Mouse (Mus musculus): Measurements from ENCODE around the gene Irf2. TPM values are rescaled to one million over a fixed set of nuclear protein-coding genes. Genes with fewer than 3 reads are reported as not detected.

Irf2 gene
- total and polyA plus RNA-seq, 3 experiments, result 4.9 to 19.4 TPM; not detected in 1

GRCm38 (mm10) chr8:46881755-46882419 lies 142.4 kb downstream of the Irf2 start:
- TF ChIP-seq KAT2A (conservative IDR thresholded peaks at IDR 0.05; ENCODE audit: low read depth, low read length) (no peak), SMC3 (IDR thresholded peaks at IDR 0.05; ENCODE audit: low read depth, low read length) (no peak), ZNF384 (IDR thresholded peaks at IDR 0.05; ENCODE audit: low read depth, low read length) (no peak), GABPA (IDR thresholded peaks at IDR 0.05; ENCODE audit: low read depth, low read length) (no peak)
- H3K79me2 ChIP-seq (ENCODE audit: control insufficient read depth, insufficient read depth, low read length, poor library complexity), result no peaks in the 10 kb centered on the region
- no peak overlapping the region for H3K4me3 ChIP-seq (ENCODE audit: control insufficient read depth in 1 of 2, insufficient read depth in 1 of 2, low read depth in 2 of 2, low read length in 2 of 2)
- H3K27ac ChIP-seq (ENCODE audit: control insufficient read depth, low read depth, low read length), result no peak overlapping the region
- no peaks in the 10 kb centered on the region for H3K4me1 ChIP-seq (ENCODE audit: control insufficient read depth in 1 of 2, insufficient read depth in 2 of 2, low read length in 2 of 2)
- no peaks in the 10 kb centered on the region for H3K36me3 ChIP-seq (ENCODE audit: control insufficient read depth in 1 of 2, insufficient read depth in 2 of 2, low read length in 2 of 2)
- DNase-seq (ENCODE audit: low read depth, low spot score), result no peak
- H3K27me3 ChIP-seq (ENCODE audit: control insufficient read depth in 1 of 2, insufficient read depth in 2 of 2, low read length in 2 of 2), result no peaks in the 10 kb centered on the region
- H3K9me3 ChIP-seq (replicated peaks; ENCODE audit: insufficient read depth, low read length), result no peaks in the 10 kb centered on the region
- no peak overlapping the region for H3K9ac ChIP-seq (ENCODE audit: control insufficient read depth, low read depth, low read length, poor library complexity, severe bottlenecking)

- H3K27ac ChIP-seq (ENCODE audit: control insufficient read depth, low read depth, low read length), result no peak overlapping the region
- H3K36me3 ChIP-seq (ENCODE audit: control insufficient read depth in 1 of 2, insufficient read depth in 2 of 2, low read length in 2 of 2), result no peaks in the 10 kb centered on the region
- H3K9me3 ChIP-seq (replicated peaks; ENCODE audit: insufficient read depth, low read length), result no peaks in the 10 kb centered on the region
- DNase-seq (ENCODE audit: low read depth, low spot score), result no peak
- no peaks in the 10 kb centered on the region for H3K4me1 ChIP-seq (ENCODE audit: control insufficient read depth in 1 of 2, insufficient read depth in 2 of 2, low read length in 2 of 2)
- H3K79me2 ChIP-seq (ENCODE audit: control insufficient read depth, insufficient read depth, low read length, poor library complexity), result no peaks in the 10 kb centered on the region
- TF ChIP-seq TCF12 (IDR thresholded peaks at IDR 0.05; ENCODE audit: low read depth, low read length) (no peak), HCFC1 (IDR thresholded peaks at IDR 0.05; ENCODE audit: low read depth, low read length) (no peak), POLR2A (IDR thresholded peaks at IDR 0.05; ENCODE audit: control insufficient read depth in 1 of 2, insufficient read depth in 1 of 2, low read depth in 1 of 2, low read length in 2 of 2, poor library complexity in 1 of 2) (no peak), SIN3A (IDR thresholded peaks at IDR 0.05; ENCODE audit: low read length) (no peak), MXI1 (IDR thresholded peaks at IDR 0.05; ENCODE audit: low read depth, low read length) (no peak), POLR2AphosphoS5 (IDR thresholded peaks at IDR 0.05; ENCODE audit: borderline replicate concordance, low read depth, low read length) (no peak), BHLHE40 (IDR thresholded peaks at IDR 0.05; ENCODE audit: borderline replicate concordance, low read depth, low read length) (no peak), ETS1 (IDR thresholded peaks at IDR 0.05; ENCODE audit: low read depth, low read length) (no peak), E2F4 (IDR thresholded peaks at IDR 0.05; ENCODE audit: borderline replicate concordance, low read depth, low read length) (no peak), CHD2 (IDR thresholded peaks at IDR 0.05; ENCODE audit: low read length) (no peak), GATA1 (IDR thresholded peaks at IDR 0.05; ENCODE audit: low read depth, low read length) (no peak), USF1 (IDR thresholded peaks at IDR 0.05; ENCODE audit: low read depth, low read length) (no peak), UBTF (IDR thresholded peaks at IDR 0.05; ENCODE audit: borderline replicate concordance, insufficient read depth, low read depth, low read length) (no peak), GABPA (IDR thresholded peaks at IDR 0.05; ENCODE audit: low read depth, low read length) (no peak)
- no peak overlapping the region for H3K4me3 ChIP-seq (ENCODE audit: control insufficient read depth in 1 of 2, insufficient read depth in 1 of 2, low read depth in 2 of 2, low read length in 2 of 2)
- H3K27me3 ChIP-seq (ENCODE audit: control insufficient read depth in 1 of 2, insufficient read depth in 2 of 2, low read length in 2 of 2), result no peaks in the 10 kb centered on the region
- no peak overlapping the region for H3K9ac ChIP-seq (ENCODE audit: control insufficient read depth, low read depth, low read length, poor library complexity, severe bottlenecking)
Measured at GRCm38 (mm10) chr8:46882743-46883142, 143.2 kb downstream of the Irf2 start.
